Mouse (Mus musculus): ENCODE measurements around the gene Unc79. TPM values are rescaled to one million over a fixed set of nuclear protein-coding genes. Genes with fewer than 3 reads are reported as not detected.

The Unc79 gene
- polyA plus RNA-seq, 2 experiments, result 0.12 TPM; not detected in 1

- TF ChIP-seq EP300 (IDR thresholded peaks at IDR 0.05; ENCODE audit: low read depth) (no peak), CTCF (IDR thresholded peaks at IDR 0.05; ENCODE audit: low read depth) (no peak)
- H3K4me1 ChIP-seq (replicated peaks; ENCODE audit: control insufficient read depth in 2 of 2, insufficient read depth in 2 of 2, low read length in 1 of 2), result no peaks in the 10 kb centered on the region
- WGBS (ENCODE audit: insufficient replicate concordance), result 41% methylated on average over 10 of the region's 10 CpGs
These were observed 90.7 kb downstream of the Unc79 start for GRCm38 (mm10) chr12:103039332-103039731.

GRCm38 (mm10) chr12:103040136-103040535 is 91.5 kb downstream of the Unc79 start:
- H3K27me3 ChIP-seq (ENCODE audit: control insufficient read depth, insufficient read depth, low read length), result no peaks in the 10 kb centered on the region
- TF ChIP-seq EP300 (IDR thresholded peaks at IDR 0.05; ENCODE audit: low read depth), result no peak
- H3K27ac ChIP-seq, result no peak overlapping the region
- DNase-seq (ENCODE audit: low read depth in 3 of 3, low spot score in 3 of 3) (no peak), ATAC-seq (ENCODE audit: insufficient read depth) (no peak)
- no peak overlapping the region for H3K9ac ChIP-seq (replicated peaks)
- WGBS (ENCODE audit: insufficient replicate concordance), result 51% methylated on average over 2 of the region's 2 CpGs
- H3K4me2 ChIP-seq (ENCODE audit: low read depth), result no peak overlapping the region
- H3K4me3 ChIP-seq (ENCODE audit: insufficient read depth in 1 of 2, low read depth in 2 of 2, low read length in 2 of 2), result no peak overlapping the region
- no peaks in the 10 kb centered on the region for H3K36me3 ChIP-seq (replicated peaks; ENCODE audit: control insufficient read depth, insufficient read depth, low read depth)
- no peaks in the 10 kb centered on the region for H3K4me1 ChIP-seq (replicated peaks; ENCODE audit: control insufficient read depth in 2 of 2, insufficient read depth in 2 of 2, low read length in 1 of 2)
- no peaks in the 10 kb centered on the region for H3K9me3 ChIP-seq (ENCODE audit: control insufficient read depth, low read length)

More at GRCm38 (mm10) chr12:103039332-103039731, 90.7 kb downstream of the Unc79 start:
- no peaks in the 10 kb centered on the region for H3K36me3 ChIP-seq (replicated peaks; ENCODE audit: control insufficient read depth, insufficient read depth, low read depth)
- H3K9me3 ChIP-seq (ENCODE audit: control insufficient read depth, low read length), result no peaks in the 10 kb centered on the region
- no peaks in the 10 kb centered on the region for H3K27me3 ChIP-seq (ENCODE audit: control insufficient read depth, insufficient read depth, low read length)
- no peak overlapping the region for H3K4me2 ChIP-seq (ENCODE audit: low read depth)
- DNase-seq (ENCODE audit: low read depth in 3 of 3, low spot score in 3 of 3) (no peak), ATAC-seq (ENCODE audit: insufficient read depth) (no peak)
- no peak overlapping the region for H3K4me3 ChIP-seq (ENCODE audit: insufficient read depth in 1 of 2, low read depth in 2 of 2, low read length in 2 of 2)
- H3K27ac ChIP-seq, result no peak overlapping the region
- no peak overlapping the region for H3K9ac ChIP-seq (replicated peaks)

- H3K4me2 ChIP-seq (ENCODE audit: low read depth), result no peak overlapping the region
- DNase-seq (ENCODE audit: low read depth in 3 of 3, low spot score in 3 of 3) (no peak), ATAC-seq (ENCODE audit: insufficient read depth) (no peak)
- no peak overlapping the region for H3K4me3 ChIP-seq (ENCODE audit: insufficient read depth in 1 of 2, low read depth in 2 of 2, low read length in 2 of 2)
- no peak overlapping the region for H3K27ac ChIP-seq
- no peak overlapping the region for H3K9ac ChIP-seq (replicated peaks)
- no peaks in the 10 kb centered on the region for H3K36me3 ChIP-seq (replicated peaks; ENCODE audit: control insufficient read depth, insufficient read depth, low read depth)
- no peaks in the 10 kb centered on the region for H3K27me3 ChIP-seq (ENCODE audit: control insufficient read depth, insufficient read depth, low read length)
- TF ChIP-seq CTCF (IDR thresholded peaks at IDR 0.05; ENCODE audit: low read depth), result no peak
- TF ChIP-seq EP300 (IDR thresholded peaks at IDR 0.05; ENCODE audit: low read depth), result no peak
- WGBS (ENCODE audit: insufficient replicate concordance), result 58% methylated on average over 3 of the region's 3 CpGs
- H3K9me3 ChIP-seq (ENCODE audit: control insufficient read depth, low read length), result no peaks in the 10 kb centered on the region
- no peaks in the 10 kb centered on the region for H3K4me1 ChIP-seq (replicated peaks; ENCODE audit: control insufficient read depth in 2 of 2, insufficient read depth in 2 of 2, low read length in 1 of 2)
These were observed 92.7 kb downstream of the Unc79 start for GRCm38 (mm10) chr12:103041401-103041800.

- Histone ChIP-seq H3K36me3 (replicated peaks; ENCODE audit: control insufficient read depth, insufficient read depth, low read depth) (no peaks in the 10 kb centered on the region), H3K9ac (replicated peaks) (no peak overlapping the region), H3K4me3 (ENCODE audit: insufficient read depth in 1 of 2, low read depth in 2 of 2, low read length in 2 of 2) (no peak overlapping the region), H3K27me3 (ENCODE audit: control insufficient read depth, insufficient read depth, low read length) (no peaks in the 10 kb centered on the region), H3K27ac (no peak overlapping the region), H3K9me3 (ENCODE audit: control insufficient read depth, low read length) (no peaks in the 10 kb centered on the region), H3K4me1 (replicated peaks; ENCODE audit: control insufficient read depth in 2 of 2, insufficient read depth in 2 of 2, low read length in 1 of 2) (no peaks in the 10 kb centered on the region), H3K4me2 (ENCODE audit: low read depth) (no peak overlapping the region)
- 73% methylated on average over 5 of the region's 5 CpGs for WGBS (ENCODE audit: insufficient replicate concordance)
- TF ChIP-seq CTCF (IDR thresholded peaks at IDR 0.05; ENCODE audit: low read depth) (no peak), EP300 (IDR thresholded peaks at IDR 0.05; ENCODE audit: low read depth) (no peak)
- ATAC-seq (ENCODE audit: insufficient read depth), result no peak
- no peak for DNase-seq (ENCODE audit: low read depth in 3 of 3, low spot score in 3 of 3)
These were observed 94.1 kb downstream of the Unc79 start for GRCm38 (mm10) chr12:103042711-103043110.

- ATAC-seq (ENCODE audit: insufficient read depth) (no peak), DNase-seq (ENCODE audit: low read depth in 3 of 3, low spot score in 3 of 3) (no peak)
- H3K27ac ChIP-seq, result no peak overlapping the region
- H3K4me1 ChIP-seq (replicated peaks; ENCODE audit: control insufficient read depth in 2 of 2, insufficient read depth in 2 of 2, low read length in 1 of 2), result no peaks in the 10 kb centered on the region
- H3K9ac ChIP-seq (replicated peaks), result no peak overlapping the region
- TF ChIP-seq EP300 (IDR thresholded peaks at IDR 0.05; ENCODE audit: low read depth) (no peak), CTCF (IDR thresholded peaks at IDR 0.05; ENCODE audit: low read depth) (no peak)
- H3K9me3 ChIP-seq (ENCODE audit: control insufficient read depth, low read length), result no peaks in the 10 kb centered on the region
- 65% methylated on average over 4 of the region's 4 CpGs for WGBS (ENCODE audit: insufficient replicate concordance)
- no peak overlapping the region for H3K4me3 ChIP-seq (ENCODE audit: insufficient read depth in 1 of 2, low read depth in 2 of 2, low read length in 2 of 2)
- H3K4me2 ChIP-seq (ENCODE audit: low read depth), result no peak overlapping the region
- no peaks in the 10 kb centered on the region for H3K27me3 ChIP-seq (ENCODE audit: control insufficient read depth, insufficient read depth, low read length)
- no peaks in the 10 kb centered on the region for H3K36me3 ChIP-seq (replicated peaks; ENCODE audit: control insufficient read depth, insufficient read depth, low read depth)
These were observed 95.8 kb downstream of the Unc79 start for GRCm38 (mm10) chr12:103044422-103044821.
